Mouse (Mus musculus) testis, adult 2 months (tissue): ENCODE measurements around the gene Morn3.

Source experiments
- CTCF ChIP-seq: fragments of 200-500 bp; IDR thresholded peaks from 2 replicates; pipeline ENCODE4 v1.5.1; 2012; ENCODE audit warnings: low read depth, mild to moderate bottlenecking, inconsistent platforms, low read length, moderate library complexity; ENCODE audit not compliant: control insufficient read depth, insufficient read depth, insufficient replicate concordance
- POLR2A ChIP-seq: fragments of 200-500 bp; IDR thresholded peaks from 2 replicates; pipeline ENCODE4 v1.6.1; 2012; ENCODE audit warnings: low read depth, mild to moderate bottlenecking, inconsistent platforms, low read length, moderate library complexity; ENCODE audit not compliant: control insufficient read depth

DNA sequence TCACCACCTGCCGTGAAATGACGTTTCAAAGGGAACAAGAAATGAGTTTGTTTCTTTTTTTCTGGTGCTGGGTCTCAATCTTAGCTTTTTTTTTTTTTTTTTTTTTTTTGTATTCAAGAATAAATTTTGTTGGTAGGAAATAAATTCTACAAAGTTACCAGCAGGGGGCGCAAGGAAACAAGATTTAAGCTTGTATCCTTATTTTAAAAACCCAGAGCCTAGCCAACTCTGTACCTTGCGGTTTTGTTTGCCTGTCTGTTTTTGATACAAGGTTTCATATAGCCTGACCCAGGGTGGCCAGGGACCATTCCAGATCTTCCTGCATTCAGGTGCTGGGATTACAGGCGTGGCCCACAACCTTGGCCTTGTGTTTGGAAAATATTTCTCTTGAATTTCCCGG lies 17.4 kb upstream of the Morn3 start:
- TF ChIP-seq CTCF (no peak), POLR2A (no peak)
